Mouse (Mus musculus) CH12.LX (cell line): ENCODE data around the gene Erf. TPM values are rescaled to one million over a fixed set of nuclear protein-coding genes. Genes with fewer than 3 reads are reported as not detected.
A peak's percentile ranks its signal among the peaks of the same experiment; 100 is the strongest.

Source experiments
- DNase-seq: peaks from one replicate; pipeline ENCODE4 v3.0.0-alpha.2; 2013; ENCODE audit errors: extremely low read depth
- H3K27ac ChIP-seq: 2 replicates; pipeline ENCODE4 v1.5.1; 2012; ENCODE audit warnings: low read depth, mild to moderate bottlenecking, control low read depth, moderate library complexity; ENCODE audit not compliant: insufficient read depth
- H3K27me3 ChIP-seq: replicated peaks from 2 replicates; pipeline ENCODE3; 2012; ENCODE audit warnings: inconsistent platforms
- H3K36me3 ChIP-seq, 2 experiments: replicated peaks in 1 of 2; 2 replicates each; pipeline versions ENCODE3 to v1.6.1; 2012; ENCODE audit warnings: inconsistent platforms in 1 of 2, low read length in 1 of 2, mild to moderate bottlenecking in 1 of 2, mixed read lengths in 1 of 2, moderate library complexity in 1 of 2; ENCODE audit not compliant: control insufficient read depth in 1 of 2, insufficient read depth in 1 of 2
- H3K4me1 ChIP-seq, 2 experiments: 2 replicates each; pipeline ENCODE4 v1.6.1; 2012; ENCODE audit warnings: inconsistent platforms in 1 of 2, moderate library complexity in 1 of 2; ENCODE audit not compliant: insufficient read depth in 2 of 2, control insufficient read depth in 1 of 2
- H3K4me2 ChIP-seq: 2 replicates; pipeline ENCODE4 v1.6.1; 2012; ENCODE audit warnings: low read depth, mild to moderate bottlenecking, control low read depth; ENCODE audit not compliant: poor library complexity, insufficient read depth, severe bottlenecking
- H3K4me3 ChIP-seq, 3 experiments: fragments of 150-350 bp in 1 of 3; sonication (generic) in 1 of 3; replicated peaks in 1 of 3; 2 replicates each; pipeline versions ENCODE3 to v1.5.1; 2011 to 2012; ENCODE audit warnings: low read depth in 2 of 3, low read length in 2 of 3, mild to moderate bottlenecking in 2 of 3, moderate library complexity in 2 of 3, control low read depth in 1 of 3, improper control_type of control experiment in 1 of 3, inconsistent platforms in 1 of 3, mixed read lengths in 1 of 3; ENCODE audit not compliant: poor library complexity in 1 of 3
- H3K79me2 ChIP-seq: replicated peaks from 2 replicates; pipeline ENCODE4 v1.6.1; 2012; ENCODE audit warnings: mild to moderate bottlenecking, moderate library complexity; ENCODE audit not compliant: control insufficient read depth, poor library complexity, insufficient read depth, severe bottlenecking; ENCODE audit errors: extremely low read depth
- H3K9ac ChIP-seq: 2 replicates; pipeline ENCODE4 v1.6.1; 2012; ENCODE audit warnings: low read depth, mild to moderate bottlenecking, control low read depth, moderate library complexity; ENCODE audit not compliant: insufficient read depth
- H3K9me3 ChIP-seq: replicated peaks from 2 replicates; pipeline ENCODE3; 2012; ENCODE audit warnings: low read length, inconsistent platforms, mixed read lengths
- BHLHE40 ChIP-seq: IDR thresholded peaks from 2 replicates; pipeline ENCODE4 v1.6.1; 2011; ENCODE audit warnings: mild to moderate bottlenecking, low read depth, low read length, improper control_type of control experiment
- CHD1 ChIP-seq: IDR thresholded peaks from 2 replicates; pipeline ENCODE4 v1.6.1; 2012; ENCODE audit warnings: low read depth, low read length, improper control_type of control experiment, inconsistent platforms
- CHD2 ChIP-seq: IDR thresholded peaks from 2 replicates; pipeline ENCODE4 v1.6.1; 2011; ENCODE audit warnings: low read length, improper control_type of control experiment
- EP300 ChIP-seq: IDR thresholded peaks from 2 replicates; pipeline ENCODE4 v1.6.1; 2011; ENCODE audit warnings: low read length, improper control_type of control experiment
- ETS1 ChIP-seq: conservative IDR thresholded peaks from 2 replicates; pipeline ENCODE4 v1.6.1; 2012; ENCODE audit warnings: low read depth, mild to moderate bottlenecking, inconsistent platforms, low read length, improper control_type of control experiment, moderate library complexity
- GABPA ChIP-seq: IDR thresholded peaks from 2 replicates; pipeline ENCODE4 v1.6.1; 2012; ENCODE audit warnings: low read depth, low read length, improper control_type of control experiment, inconsistent platforms; ENCODE audit not compliant: insufficient replicate concordance
- HCFC1 ChIP-seq: IDR thresholded peaks from 2 replicates; pipeline ENCODE4 v1.6.1; 2012; ENCODE audit warnings: low read depth, mild to moderate bottlenecking, inconsistent platforms, low read length, improper control_type of control experiment
- IRF4 ChIP-seq: IDR thresholded peaks from 2 replicates; pipeline ENCODE4 v1.6.1; 2014; ENCODE audit warnings: low read depth, mild to moderate bottlenecking, inconsistent platforms, low read length, improper control_type of control experiment
- JUN ChIP-seq: IDR thresholded peaks from 2 replicates; pipeline ENCODE4 v1.6.1; 2011; ENCODE audit warnings: low read depth, mild to moderate bottlenecking, low read length, improper control_type of control experiment, moderate library complexity; ENCODE audit not compliant: insufficient read depth
- KAT2A ChIP-seq: IDR thresholded peaks from 2 replicates; pipeline ENCODE4 v1.6.1; 2012; ENCODE audit warnings: low read length, improper control_type of control experiment, inconsistent platforms; ENCODE audit not compliant: insufficient replicate concordance
- MAFK ChIP-seq: IDR thresholded peaks from 2 replicates; pipeline ENCODE4 v1.6.1; 2011; ENCODE audit warnings: low read length, improper control_type of control experiment; ENCODE audit not compliant: insufficient replicate concordance
- MAX ChIP-seq: IDR thresholded peaks from 2 replicates; pipeline ENCODE4 v1.6.1; 2011; ENCODE audit warnings: low read length, improper control_type of control experiment
- MAZ ChIP-seq: IDR thresholded peaks from 2 replicates; pipeline ENCODE4 v1.6.1; 2012; ENCODE audit warnings: low read depth, mild to moderate bottlenecking, inconsistent platforms, low read length, improper control_type of control experiment, moderate library complexity
- MEF2A ChIP-seq: IDR thresholded peaks from 2 replicates; pipeline ENCODE4 v1.6.1; 2014; ENCODE audit warnings: low read depth, mild to moderate bottlenecking, inconsistent platforms, low read length, improper control_type of control experiment, borderline replicate concordance
- MXI1 ChIP-seq: IDR thresholded peaks from 2 replicates; pipeline ENCODE4 v1.6.1; 2011; ENCODE audit warnings: mild to moderate bottlenecking, low read depth, low read length, improper control_type of control experiment
- NRF1 ChIP-seq: IDR thresholded peaks from 2 replicates; pipeline ENCODE4 v1.6.1; 2014; ENCODE audit warnings: low read depth, mild to moderate bottlenecking, inconsistent platforms, low read length, improper control_type of control experiment, moderate library complexity
- PAX5 ChIP-seq: IDR thresholded peaks from 2 replicates; pipeline ENCODE4 v1.6.1; 2012; ENCODE audit warnings: low read length, inconsistent platforms, mixed read lengths
- POLR2AphosphoS2 ChIP-seq: IDR thresholded peaks from 2 replicates; pipeline ENCODE4 v1.6.1; 2011; ENCODE audit warnings: low read depth, low read length, improper control_type of control experiment
- RCOR1 ChIP-seq: conservative IDR thresholded peaks from 2 replicates; pipeline ENCODE4 v1.6.1; 2012; ENCODE audit warnings: low read depth, mild to moderate bottlenecking, inconsistent platforms, low read length, improper control_type of control experiment
- SIN3A ChIP-seq: IDR thresholded peaks from 2 replicates; pipeline ENCODE4 v1.6.1; 2012; ENCODE audit warnings: low read length, improper control_type of control experiment, inconsistent platforms
- SMC3 ChIP-seq: IDR thresholded peaks from 2 replicates; pipeline ENCODE4 v1.6.1; 2011; ENCODE audit warnings: low read depth, low read length, improper control_type of control experiment
- TBP ChIP-seq: conservative IDR thresholded peaks from 2 replicates; pipeline ENCODE4 v1.6.1; 2011; ENCODE audit warnings: low read depth, low read length, improper control_type of control experiment
- TCF12 ChIP-seq: IDR thresholded peaks from 2 replicates; pipeline ENCODE4 v1.6.1; 2014; ENCODE audit warnings: low read depth, mild to moderate bottlenecking, inconsistent platforms, low read length, improper control_type of control experiment
- UBTF ChIP-seq: IDR thresholded peaks from 2 replicates; pipeline ENCODE4 v1.6.1; 2012; ENCODE audit warnings: low read depth, mild to moderate bottlenecking, inconsistent platforms, low read length, improper control_type of control experiment, moderate library complexity
- USF1 ChIP-seq: IDR thresholded peaks from 2 replicates; pipeline ENCODE4 v1.6.1; 2014; ENCODE audit warnings: low read depth, mild to moderate bottlenecking, inconsistent platforms, low read length, improper control_type of control experiment
- USF2 ChIP-seq: conservative IDR thresholded peaks from 2 replicates; pipeline ENCODE4 v1.6.1; 2011; ENCODE audit warnings: low read depth, low read length, improper control_type of control experiment
- ZKSCAN1 ChIP-seq: IDR thresholded peaks from 2 replicates; pipeline ENCODE4 v1.6.1; 2012; ENCODE audit warnings: low read depth, inconsistent platforms, low read length, improper control_type of control experiment, borderline replicate concordance
- ZNF384 ChIP-seq: IDR thresholded peaks from 2 replicates; pipeline ENCODE4 v1.6.1; 2012; ENCODE audit warnings: low read depth, low read length, improper control_type of control experiment, inconsistent platforms
- dilution Hi-C: fragments of 300-500 bp; cut with MboI; formaldehyde crosslinking; loops from 2 replicates; pipeline ENCODE4 v1.14.3; 2020; ENCODE audit warnings: low sequenced_read_pairs; ENCODE audit not compliant: extremely low pct_unique_long_range_greater_than_20kb, extremely low pct_ligation_motif_present
- in situ Hi-C: fragments of 300-500 bp; cut with MboI; formaldehyde crosslinking; loops from 3 replicates; pipeline ENCODE4 v1.14.3; 2019; ENCODE audit warnings: low sequenced_read_pairs, low pct_ligation_motif_present, low pct_unique_long_range_greater_than_20kb, mixed read lengths
- polyA plus RNA-seq: library from polyadenylated mRNA; unstranded; fragments of >175 nt; gene quantifications from 2 replicates; pipeline ENCODE4 v1.2.1, GENCODE M21; 2012; ENCODE audit warnings: low read depth; ENCODE audit not compliant: insufficient read length
- total RNA-seq, 2 experiments: library from RNA; depleted of rRNA; stranded (reverse); fragments of 300-350 nt in 1 of 2; fragments of >200 nt in 1 of 2; gene quantifications; 2 replicates each; pipeline ENCODE4 v1.2.3; 2012 to 2014

The Erf gene
- total and polyA plus RNA-seq, 3 experiments = 6.1 to 15.4 (median 13.2) TPM

DNA sequence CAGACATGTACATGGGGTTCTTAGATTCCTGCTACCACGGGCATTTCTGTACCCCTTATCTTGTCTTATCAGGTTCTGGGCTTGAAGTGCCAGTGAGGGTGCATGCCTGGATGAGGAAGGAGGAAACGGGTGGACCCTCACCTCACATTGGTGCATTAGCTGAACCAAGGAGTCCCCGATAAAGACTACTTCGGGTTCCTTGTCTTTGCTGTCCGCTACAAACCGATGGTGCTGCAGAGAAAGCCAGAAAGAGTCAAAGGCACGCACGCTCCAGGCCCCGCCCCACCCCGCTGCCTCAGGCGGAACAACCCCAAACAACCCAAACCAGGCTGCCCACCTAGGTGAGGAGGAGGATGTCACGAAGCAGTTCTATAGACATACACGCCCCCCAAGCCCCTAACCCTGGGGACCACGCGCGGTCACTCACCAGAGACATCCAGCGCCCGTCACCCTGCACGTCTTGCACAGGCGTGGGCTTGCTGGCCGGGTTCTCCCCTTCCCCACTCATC lies 46.4 kb upstream of the Erf start:
- 0 out of 2 replicates have a peak overlapping the region, but pooled peaks have one; percentile 56 for H3K27ac ChIP-seq
- no peaks in the 10 kb centered on the region for H3K79me2 ChIP-seq
- dilution Hi-C loops (no loop called here), in situ Hi-C loops (no loop called here)
- H3K4me3 ChIP-seq = peak overlapping the region; percentile 51 to 74 (median 64)
- H3K9ac ChIP-seq = peak overlapping the region; percentile 42; the same call in 1 of the 2 replicates
- no peaks in the 10 kb centered on the region for H3K27me3 ChIP-seq
- H3K9me3 ChIP-seq = no peaks in the 10 kb centered on the region
- H3K4me2 ChIP-seq = peak overlapping the region; percentile 48; the same call in 1 of the 2 replicates
- peaks cover 25 to 26% of the 10 kb centered on the region in 2 experiments for H3K36me3 ChIP-seq
- TF ChIP-seq PAX5 (no peak), USF2 (no peak), KAT2A (no peak), USF1 (no peak), MXI1 (peak; percentile 53; the same call in 1 of the 2 replicates), MAX (no peak), NRF1 (peak; percentile 38; the same call in 1 of the 2 replicates), POLR2AphosphoS2 (no peak), TBP (no peak), GABPA (no peak), MAZ (no peak), SMC3 (no peak), TCF12 (no peak), RCOR1 (no peak), UBTF (no peak), JUN (no peak)
- no peak for DNase-seq
- peaks cover 17 to 54% of the 10 kb centered on the region in 2 experiments for H3K4me1 ChIP-seq

DNA sequence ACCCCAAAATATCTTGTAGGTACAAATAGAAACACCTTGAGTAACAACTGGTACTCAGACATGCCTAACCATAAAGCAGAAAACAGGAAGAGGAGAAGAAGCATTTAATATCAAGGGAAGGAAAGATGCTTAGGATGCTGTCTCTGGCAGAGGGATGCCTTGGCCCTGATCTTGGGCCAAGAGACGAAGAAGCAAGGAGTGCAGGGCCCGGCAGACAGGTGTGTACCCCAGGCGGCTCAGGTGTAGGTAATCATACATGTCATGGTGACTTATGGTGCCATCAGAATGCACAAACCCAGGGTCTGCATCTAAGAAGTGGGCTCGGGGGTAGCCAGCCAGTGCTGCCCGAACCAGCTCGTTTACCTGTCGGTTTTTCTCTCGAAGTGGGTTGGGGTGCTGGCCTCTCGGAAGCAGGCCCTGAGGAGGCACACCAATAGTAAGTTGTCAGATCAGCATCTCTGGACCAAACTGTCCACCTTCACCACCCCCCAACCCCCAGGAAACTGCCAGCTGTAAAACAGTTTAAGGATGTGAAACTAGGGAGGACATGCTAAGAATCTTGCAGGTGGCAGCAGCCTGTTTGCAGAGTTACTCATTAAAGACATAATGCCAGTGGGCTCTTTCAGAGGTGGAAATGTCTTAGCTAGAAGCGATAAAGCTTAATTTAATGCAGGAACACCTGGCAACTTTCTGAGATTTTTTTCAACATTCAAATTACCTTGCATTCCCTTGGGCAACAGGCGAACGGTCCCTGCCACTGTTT lies 44.6 kb upstream of the Erf start:
- dilution Hi-C loops (no loop called here), in situ Hi-C loops (no loop called here)
- Histone ChIP-seq H3K4me3 (no peak overlapping the region), H3K27me3 (no peaks in the 10 kb centered on the region), H3K4me1 (peaks cover 17 to 54% of the 10 kb centered on the region in 2 experiments), H3K9ac (no peak overlapping the region), H3K9me3 (no peaks in the 10 kb centered on the region), H3K36me3 (peaks cover 42 to 45% of the 10 kb centered on the region in 2 experiments), H3K27ac (peak overlapping the region; percentile 17; the same call in 1 of the 2 replicates), H3K79me2 (no peaks in the 10 kb centered on the region), H3K4me2 (peak overlapping the region; percentile 9; the same call in 1 of the 2 replicates)
- TF ChIP-seq ZKSCAN1 (no peak), CHD2 (peak; percentile 50), IRF4 (peak; percentile 98), ETS1 (peak; percentile 86), BHLHE40 (peak; percentile 44; the same call in 1 of the 2 replicates), TCF12 (peak; percentile 99), USF2 (no peak), JUN (no peak), CHD1 (no peak), MAFK (peak; percentile 80; the same call in 1 of the 2 replicates), RCOR1 (peak; percentile 66; the same call in 1 of the 2 replicates), MAZ (0 out of 2 replicates have a peak, but pooled peaks have one; percentile 35), SIN3A (peak; percentile 83), HCFC1 (no peak; the same call in 1 of the 2 replicates), MEF2A (peak; percentile 71; the same call in 1 of the 2 replicates), ZNF384 (peak; percentile 76), EP300 (peak; percentile 97)
- DNase-seq = peak; percentile 67
